Mouse (Mus musculus) E14TG2a.4 (cell line): ENCODE data around the gene Ackr4.

Source experiments
- CTCF ChIP-seq: conservative IDR thresholded peaks from 2 replicates; pipeline ENCODE4 v1.5.1; 2014; ENCODE audit warnings: low read length
- NANOG ChIP-seq: IDR thresholded peaks from 2 replicates; pipeline ENCODE4 v1.6.1; 2014; ENCODE audit warnings: borderline replicate concordance, low read length, mixed read lengths
- POU5F1 ChIP-seq: IDR thresholded peaks from 2 replicates; pipeline ENCODE4 v1.6.1; 2014; ENCODE audit warnings: low read length, borderline replicate concordance

DNA sequence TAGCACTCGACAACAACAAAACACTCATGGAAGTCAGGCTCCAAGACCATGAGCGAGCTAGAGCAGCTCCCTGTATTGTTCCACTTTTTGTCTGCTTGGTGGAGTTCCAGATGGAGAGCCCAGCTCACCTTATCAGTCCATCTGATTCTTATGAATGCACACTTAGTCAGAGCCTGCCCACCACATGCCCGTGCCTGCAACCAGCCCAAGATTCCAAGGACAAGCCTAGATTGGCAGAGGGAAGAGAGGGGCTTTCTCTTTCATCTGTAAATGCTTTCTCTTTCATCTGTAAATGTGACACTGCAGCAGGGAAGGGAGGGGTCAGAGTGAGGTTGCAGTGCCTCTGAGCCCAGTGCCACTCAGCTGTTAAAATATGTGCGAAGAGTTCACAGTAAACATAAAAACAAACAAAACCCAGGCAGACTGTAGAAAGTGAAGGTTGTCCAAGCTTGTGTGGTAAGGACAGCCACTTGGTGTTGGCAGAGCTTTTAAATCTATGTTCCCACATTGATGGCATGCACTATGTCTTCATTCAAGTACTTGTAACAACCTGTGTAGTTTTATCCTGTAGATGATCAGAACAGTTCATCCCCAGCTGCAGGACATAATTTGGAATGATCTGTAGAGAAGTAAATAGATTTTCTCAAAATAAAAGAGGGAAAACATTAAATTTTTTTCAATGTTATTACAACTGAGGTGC lies 40.9 kb downstream of the Ackr4 start:
- TF ChIP-seq CTCF (no peak), POU5F1 (no peak), NANOG (no peak)
